Mouse (Mus musculus) liver, postnatal 0 days (tissue): ENCODE measurements around the gene Drp2.

Experiments
- CTCF ChIP-seq: sonication (generic); IDR thresholded peaks from 2 replicates; pipeline ENCODE4 v1.5.1; 2016; ENCODE audit warnings: antibody characterized with exemption, low read depth
- EP300 ChIP-seq: IDR thresholded peaks from 2 replicates; pipeline ENCODE4 v1.6.1; 2016; ENCODE audit warnings: antibody characterized with exemption, low read depth, mild to moderate bottlenecking

DNA sequence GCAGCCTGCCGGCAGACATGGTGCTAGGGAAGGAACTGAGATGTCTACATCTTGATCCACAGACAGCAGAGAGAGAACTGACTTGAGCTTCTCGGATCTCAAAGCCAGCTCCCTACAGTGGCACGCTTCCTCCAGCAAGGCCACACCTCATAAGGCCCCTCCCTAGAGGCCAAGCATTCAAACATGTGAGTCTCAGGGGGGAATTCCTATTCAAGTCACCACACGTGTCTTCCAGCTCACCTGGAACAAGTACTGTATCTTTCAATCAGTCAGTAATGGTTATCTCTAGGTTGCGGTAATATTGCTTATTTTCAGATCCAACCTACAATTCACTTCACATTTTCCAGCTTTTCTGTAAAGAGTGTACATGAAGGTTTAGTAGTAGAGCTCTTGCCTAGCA, 15.7 kb downstream of the Drp2 start:
- TF ChIP-seq CTCF (no peak), EP300 (no peak)
